Mouse (Mus musculus) adrenal gland, adult (tissue): ENCODE measurements at regions not wholly inside any gene's neighbourhood (a gene's known extent, or its start where the extent isn't known, plus 50 kb on each side); places are given as distances from the start of the nearest gene placed in this dataset.

ENCODE experiments used
- DNase-seq, 2 experiments: peaks; one replicate each; pipeline ENCODE4 v3.0.0; 2022 to 2023; ENCODE audit warnings: low spot score in 1 of 2; ENCODE audit not compliant: inconsistent age in 2 of 2

DNA sequence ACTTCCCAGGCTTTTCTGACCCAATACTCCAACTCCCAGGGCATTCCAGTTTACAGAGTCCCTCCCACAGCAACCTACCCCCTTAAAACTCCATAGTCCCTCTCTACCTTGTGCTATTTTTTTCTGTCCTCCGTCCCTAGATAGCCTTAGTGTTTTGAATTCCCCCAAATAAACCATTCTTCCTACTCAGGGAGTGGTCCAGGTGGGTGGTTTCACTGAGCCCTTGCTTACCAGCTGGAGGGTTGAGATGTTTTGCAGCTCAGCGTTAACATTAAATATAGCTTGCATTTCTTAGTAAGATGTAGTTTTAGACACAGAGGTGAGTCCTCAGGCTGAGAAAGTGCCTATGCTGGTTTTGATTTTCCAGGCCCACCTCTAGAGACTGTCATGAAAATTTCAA lies 313.0 kb downstream of the Bmper start:
- DNase-seq = no peak

DNA sequence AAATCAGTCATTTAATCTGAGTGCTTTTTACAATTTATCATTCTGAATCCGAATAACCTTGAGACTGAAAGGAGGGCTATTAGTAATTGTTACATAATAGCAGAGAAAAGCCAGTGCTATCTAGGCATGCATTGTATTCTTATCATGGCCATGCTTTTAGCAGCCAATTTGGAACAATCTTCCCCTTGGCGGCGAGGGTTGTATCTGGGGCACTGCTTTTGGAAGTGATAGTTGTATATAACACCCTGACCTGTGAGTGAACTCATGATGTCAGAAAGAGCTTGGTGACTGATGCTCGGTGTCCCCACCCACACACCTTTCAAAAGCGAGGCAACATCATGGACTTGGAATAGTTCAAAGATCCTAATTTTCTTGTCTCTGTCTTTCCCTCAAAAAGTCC lies 315.2 kb downstream of the Bmper start:
- peak; percentile 36 to 80 for DNase-seq

DNA sequence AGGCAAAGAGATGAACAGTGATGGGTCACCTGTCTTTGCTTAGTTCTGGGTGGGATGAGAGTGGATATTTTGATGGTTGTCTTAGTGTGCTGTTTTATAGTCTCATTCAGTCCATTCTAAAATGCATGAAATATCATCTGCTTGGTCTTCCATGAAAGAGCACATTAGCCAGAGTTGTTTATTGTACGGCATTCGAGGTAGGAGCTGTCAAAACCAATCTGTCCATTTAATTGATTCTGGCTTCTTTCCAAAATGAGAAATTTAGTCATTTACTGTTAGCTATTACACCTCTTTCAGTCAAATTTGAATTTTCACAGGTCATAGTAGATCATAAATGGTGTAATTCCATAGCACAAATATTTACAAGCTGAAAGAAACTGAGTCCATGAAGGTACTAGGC lies 328.8 kb downstream of the Bmper start:
- DNase-seq = no peak

DNA sequence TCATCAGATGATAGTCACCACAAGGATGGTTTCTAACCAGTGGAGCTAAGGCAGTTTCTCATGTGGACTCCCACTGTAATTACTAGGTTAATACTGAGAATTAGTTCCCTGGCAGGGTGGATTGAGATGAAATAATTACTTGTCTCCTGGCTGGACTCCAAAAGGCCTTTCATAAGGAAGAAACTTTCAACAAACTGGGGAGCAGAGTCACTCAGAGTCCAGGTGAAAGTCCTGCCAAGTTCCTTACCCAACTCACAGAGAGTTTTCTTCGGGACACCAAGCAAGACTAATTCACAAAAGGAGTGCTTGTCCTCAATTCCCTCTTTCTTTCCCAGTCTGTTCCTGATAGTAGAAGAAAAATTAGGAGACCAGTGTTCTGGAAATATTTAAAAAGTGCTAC lies 330.9 kb downstream of the Bmper start:
- peak in 1 of 2 experiments; percentile 35 for DNase-seq

DNA sequence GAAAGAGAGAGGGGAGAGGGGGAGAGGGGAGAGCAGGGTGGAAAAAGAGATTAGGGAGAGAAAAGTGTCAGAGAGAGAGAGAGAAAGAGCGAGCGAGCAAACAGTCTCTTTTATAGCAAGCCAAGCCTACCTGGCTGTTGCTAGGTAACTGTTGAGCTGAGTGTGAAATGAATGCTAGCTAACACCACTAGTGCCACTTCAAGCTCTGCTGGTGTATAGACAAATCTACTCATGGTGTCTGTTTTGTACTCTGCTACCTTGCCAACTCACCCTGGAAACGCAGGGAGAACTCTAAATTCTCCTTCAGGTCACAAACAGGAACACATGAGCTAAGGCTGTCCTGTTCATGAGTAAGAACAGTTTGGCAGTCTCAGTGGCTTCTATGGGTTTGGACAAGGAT lies 334.7 kb downstream of the Bmper start:
- no peak for DNase-seq

DNA sequence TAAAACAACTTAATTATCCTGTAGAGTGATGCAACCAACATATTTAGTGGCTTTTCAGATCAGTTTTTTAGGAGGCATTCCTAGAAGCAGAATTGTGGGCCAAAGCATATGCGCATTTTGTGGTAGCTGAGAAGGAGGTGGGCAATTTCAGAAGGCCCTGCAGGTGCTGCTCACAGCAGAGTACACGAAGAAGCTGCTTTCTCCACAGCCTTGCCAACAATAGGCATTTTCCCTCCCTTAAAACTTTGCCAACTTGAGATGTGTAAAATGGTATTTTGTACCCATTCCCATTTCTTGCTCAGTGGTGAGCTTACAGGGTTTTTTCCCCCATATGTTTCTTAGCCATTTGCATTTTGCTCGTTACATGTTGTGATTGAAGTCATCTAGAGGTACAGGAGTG lies 339.0 kb downstream of the Bmper start:
- no peak for DNase-seq

DNA sequence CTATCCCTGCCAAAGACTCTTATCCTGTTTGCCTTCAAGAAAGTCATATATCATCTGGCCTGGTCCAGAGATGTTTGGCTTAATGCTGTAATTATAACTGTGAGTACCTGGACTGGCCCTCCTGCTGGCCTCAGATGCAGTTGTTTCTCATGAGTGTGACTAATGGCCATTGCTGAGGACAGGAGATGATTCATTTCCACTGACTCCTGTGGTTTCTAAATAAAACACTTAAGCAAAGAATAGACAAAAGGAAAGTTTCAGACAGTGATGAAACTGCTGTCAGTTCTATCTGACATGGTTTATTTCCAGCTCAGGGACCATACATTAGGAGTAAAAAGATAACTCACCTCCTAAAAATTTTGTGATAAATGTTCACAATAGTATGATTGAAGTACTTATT lies 344.2 kb downstream of the Bmper start:
- DNase-seq = peak in 1 of 2 experiments; percentile 69

DNA sequence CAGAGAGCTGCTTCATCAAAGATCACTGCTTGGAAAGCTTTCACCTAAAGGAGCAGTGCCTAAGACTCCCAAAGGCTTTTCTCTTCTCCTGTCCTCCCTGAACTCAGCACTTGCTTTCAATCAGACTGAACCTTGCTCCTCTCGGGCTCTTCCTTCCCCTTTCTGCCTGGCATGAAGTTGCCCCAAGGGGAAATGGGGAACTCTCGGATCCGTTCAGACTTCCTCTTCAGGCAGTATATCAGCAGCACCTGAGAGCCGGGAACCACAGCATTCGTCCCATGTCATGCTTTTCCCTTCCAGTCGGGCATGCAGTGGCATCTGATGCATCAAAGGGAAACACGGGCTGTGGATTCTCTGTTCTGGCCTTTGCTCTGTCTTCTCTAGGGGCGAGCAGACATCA lies 347.3 kb downstream of the Bmper start:
- no peak for DNase-seq

DNA sequence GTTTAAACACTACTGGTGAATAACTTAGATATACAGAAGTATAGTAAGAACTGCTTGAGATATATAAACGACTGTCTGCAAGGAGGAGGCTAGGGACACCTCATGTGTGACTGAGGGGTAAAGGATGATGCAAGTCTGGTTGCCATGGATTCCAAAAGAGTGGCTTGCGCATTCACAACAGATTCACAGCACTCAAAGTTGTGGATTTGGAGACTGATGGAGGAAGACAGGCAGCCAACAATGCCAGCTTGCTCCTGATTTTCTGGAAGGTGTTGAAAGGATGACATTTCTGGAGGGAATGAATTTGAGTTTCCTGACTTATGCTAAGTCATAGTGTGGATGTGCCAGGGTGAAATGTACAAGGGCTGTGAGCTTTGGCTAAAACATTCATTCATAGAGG lies 353.4 kb downstream of the Bmper start:
- DNase-seq = no peak

DNA sequence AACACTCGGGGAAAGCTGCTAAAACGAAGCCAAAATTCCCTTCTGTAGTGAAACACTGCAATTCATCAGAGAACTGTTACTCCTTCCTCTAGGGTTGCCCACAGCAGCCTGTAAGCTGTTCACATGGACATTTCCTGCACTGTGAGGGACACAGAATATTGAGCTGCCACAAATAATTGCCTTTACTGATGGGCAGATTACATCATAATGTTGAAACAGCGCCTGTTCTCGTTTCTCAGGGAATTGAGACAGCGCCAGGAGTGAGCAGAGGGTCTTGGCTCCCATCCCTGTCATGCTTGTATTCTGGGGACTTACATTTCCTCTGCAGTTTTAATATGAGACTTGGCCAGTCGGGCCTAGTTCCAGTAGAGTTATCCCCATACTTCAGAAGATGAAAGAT lies 357.3 kb downstream of the Bmper start:
- DNase-seq = peak in 1 of 2 experiments; percentile 65

DNA sequence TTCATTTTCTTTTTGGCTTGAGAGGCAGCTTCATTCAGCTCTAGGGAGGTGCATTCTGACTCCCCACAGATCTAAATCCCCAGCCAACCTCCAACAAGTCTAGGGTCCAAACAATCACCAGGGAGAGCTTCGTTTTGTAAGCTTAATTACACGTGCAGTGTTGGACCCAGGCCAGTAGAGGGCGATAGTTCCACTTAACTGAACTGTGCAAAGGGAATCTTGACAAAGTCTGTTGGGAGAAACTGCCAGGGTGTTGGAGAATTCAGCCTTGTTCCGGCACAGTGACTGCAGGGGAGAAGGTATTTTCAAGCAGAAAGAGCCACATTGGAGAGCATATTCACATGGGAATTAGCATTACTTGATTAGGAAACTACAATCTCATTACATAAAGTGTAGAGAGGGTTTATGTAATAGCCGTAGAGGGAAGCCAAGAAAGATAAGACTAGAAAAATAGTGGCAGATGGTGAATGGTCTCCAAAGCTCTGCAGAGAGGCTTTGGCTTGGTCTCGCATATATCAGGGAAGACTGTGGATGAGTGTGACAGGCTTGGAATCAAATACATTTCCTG lies 358.2 kb downstream of the Bmper start:
- peak; percentile 74 to 94 for DNase-seq

DNA sequence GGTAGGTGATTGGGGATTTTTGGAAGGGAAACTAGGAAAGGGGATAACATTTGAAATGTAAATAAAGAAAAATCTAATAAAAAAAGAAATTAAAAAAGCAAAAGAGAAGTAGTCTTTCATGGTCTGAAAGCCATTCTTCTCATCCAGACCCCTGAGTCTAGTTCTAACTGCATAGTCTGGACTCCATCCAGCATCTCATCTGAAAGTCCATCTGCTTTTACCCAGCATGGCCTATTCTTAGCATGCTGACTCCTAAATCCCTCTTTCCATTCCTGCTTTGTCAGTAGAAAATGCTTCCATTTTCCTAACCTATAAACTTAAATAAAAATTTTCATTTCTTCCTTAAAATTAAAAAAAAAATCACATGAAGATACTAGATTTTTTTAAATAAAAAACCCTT lies 361.7 kb downstream of the Bmper start:
- no peak for DNase-seq

DNA sequence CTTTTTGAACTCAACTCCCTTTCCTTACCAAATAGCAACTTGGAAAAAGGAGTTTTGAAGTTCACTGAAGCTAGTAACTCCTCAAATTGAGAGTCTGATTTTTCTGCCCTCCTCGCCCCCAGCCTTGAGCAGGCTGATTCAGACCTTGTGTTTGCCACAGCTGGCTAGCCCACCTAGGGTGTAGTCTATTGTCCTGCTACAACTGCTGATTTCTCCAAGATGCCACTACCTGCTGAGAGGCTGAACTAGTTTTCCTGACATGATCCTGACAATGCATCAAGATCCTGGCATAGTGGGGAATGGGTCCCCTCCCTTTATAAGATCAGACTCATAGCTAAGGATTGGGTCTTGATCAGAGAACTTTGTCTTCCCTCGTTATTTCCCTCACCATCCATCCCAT lies 366.1 kb downstream of the Bmper start:
- no peak for DNase-seq

DNA sequence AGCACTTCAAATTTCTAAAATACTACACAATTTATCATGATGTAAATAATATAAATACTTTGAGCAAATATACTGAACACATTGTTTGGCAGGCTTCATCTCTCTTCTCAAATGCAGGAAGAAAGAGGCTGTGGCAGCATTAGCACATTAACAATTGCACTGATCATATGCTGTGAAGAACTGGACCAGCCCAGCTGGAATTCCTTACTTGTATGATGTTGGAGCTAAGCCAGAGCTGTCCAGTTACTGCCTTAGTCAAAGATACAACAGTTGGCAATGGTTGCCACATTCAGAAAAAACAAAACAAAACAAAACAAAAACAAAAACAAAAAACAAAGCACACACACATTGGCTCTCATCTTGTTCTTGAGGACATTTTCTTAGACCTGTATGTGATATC lies 369.0 kb downstream of the Bmper start:
- DNase-seq = no peak

DNA sequence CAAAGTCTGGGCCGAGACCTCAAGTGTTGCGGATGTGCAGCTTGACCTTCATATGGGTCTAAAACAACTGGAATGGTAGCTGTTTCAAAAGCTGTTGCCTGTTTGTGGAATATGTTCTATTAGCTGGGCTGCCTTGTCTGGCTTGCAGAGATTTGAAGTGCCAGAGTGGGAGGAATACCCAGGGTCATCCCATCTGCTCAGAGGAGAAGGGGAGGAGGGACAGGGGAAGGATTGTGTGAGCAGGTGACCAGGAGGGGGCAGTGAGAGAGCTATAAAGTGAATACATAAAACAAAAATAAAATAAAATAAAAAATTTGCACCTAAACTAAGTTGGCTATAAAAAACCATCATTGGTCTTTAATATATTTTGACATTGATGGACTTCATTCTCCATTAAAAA lies 377.7 kb downstream of the Bmper start:
- DNase-seq = no peak
